Mouse (Mus musculus) forebrain, embryonic 16.5 days (tissue): ENCODE measurements at regions not wholly inside any gene's neighbourhood (a gene's known extent, or its start where the extent isn't known, plus 50 kb on each side); places are given as distances from the start of the nearest gene placed in this dataset.

Experiments used
- ATAC-seq: fragments of 200-750 bp; cut with Nextera tagmentation; 2 replicates; pipeline ENCODE4 v1.8.0; 2017; ENCODE audit warnings: mild to moderate bottlenecking, moderate library complexity
- H3K27ac ChIP-seq: fragments of 300-500 bp; sonication (generic); 2 replicates; pipeline ENCODE4 v1.5.1; 2014; ENCODE audit warnings: low read length, control low read depth
- H3K27me3 ChIP-seq: fragments of 300-500 bp; sonication (generic); replicated peaks from 2 replicates; pipeline ENCODE4 v1.6.1; 2014; ENCODE audit warnings: low read length; ENCODE audit not compliant: control insufficient read depth, insufficient read depth
- H3K36me3 ChIP-seq: fragments of 300-500 bp; sonication (generic); 2 replicates; pipeline ENCODE4 v1.6.1; 2014; ENCODE audit not compliant: control insufficient read depth, insufficient read depth
- H3K4me1 ChIP-seq: fragments of 300-500 bp; sonication (generic); replicated peaks from 2 replicates; pipeline ENCODE4 v1.6.1; 2014; ENCODE audit warnings: low read length; ENCODE audit not compliant: control insufficient read depth, insufficient read depth
- H3K4me2 ChIP-seq: fragments of 300-500 bp; sonication (generic); 2 replicates; pipeline ENCODE4 v1.6.1; 2014; ENCODE audit warnings: mild to moderate bottlenecking, low read length, control low read depth
- H3K4me3 ChIP-seq: fragments of 300-500 bp; sonication (generic); replicated peaks from 2 replicates; pipeline ENCODE4 v1.5.1; 2014; ENCODE audit warnings: mild to moderate bottlenecking, low read length, control low read depth
- H3K9ac ChIP-seq: fragments of 300-500 bp; sonication (generic); replicated peaks from 2 replicates; pipeline ENCODE4 v1.6.1; 2014; ENCODE audit warnings: low read depth, low read length, control low read depth
- H3K9me3 ChIP-seq: fragments of 300-500 bp; sonication (generic); 2 replicates; pipeline ENCODE4 v1.6.1; 2016; ENCODE audit warnings: low read length; ENCODE audit not compliant: control insufficient read depth
- WGBS: fragments of 180-500 bp; shearing (Covaris S2); extraction: QIAGEN DNeasy Blood & Tissue Kit; methylation state at CpG from one replicate; pipeline ENCODE4 v1.1.7; 2014; 5-methylcytosine and 5-hydroxymethylcytosine counted together

- Histone ChIP-seq H3K27ac (no peak overlapping the region), H3K27me3 (no peaks in the 10 kb centered on the region), H3K9ac (no peak overlapping the region), H3K4me1 (peaks cover 2% of the 10 kb centered on the region; the same call in 1 of the 2 replicates), H3K4me3 (no peak overlapping the region), H3K36me3 (no peaks in the 10 kb centered on the region), H3K4me2 (no peak overlapping the region), H3K9me3 (no peaks in the 10 kb centered on the region)
- no peak for ATAC-seq
- 0% methylated on average over 1 of the region's 1 CpGs for WGBS
Measured at GRCm38 (mm10) chr11:17414531-17414930, 157.2 kb downstream of the C1d start.

DNA sequence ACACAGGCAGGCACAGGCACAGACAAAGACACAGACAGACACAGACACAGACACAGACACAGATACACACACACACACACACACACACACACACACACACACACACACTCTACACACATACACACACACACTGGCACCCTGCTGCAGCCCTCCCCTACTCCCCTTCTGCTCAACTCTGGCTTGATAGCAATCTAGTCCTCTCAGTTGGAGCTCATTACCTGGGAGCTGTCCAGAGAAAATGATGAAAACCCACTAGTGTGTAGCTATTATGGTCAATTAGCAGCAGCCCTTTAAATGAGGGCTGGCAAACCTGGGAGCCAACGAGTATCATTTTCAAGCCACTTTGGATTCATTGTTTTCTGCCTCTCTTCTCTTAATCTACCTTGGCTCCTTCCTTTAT lies 157.8 kb downstream of the C1d start:
- Histone ChIP-seq H3K36me3 (no peaks in the 10 kb centered on the region), H3K4me3 (no peak overlapping the region), H3K9ac (no peak overlapping the region), H3K27me3 (no peaks in the 10 kb centered on the region), H3K27ac (no peak overlapping the region), H3K4me2 (no peak overlapping the region), H3K4me1 (peaks cover 2% of the 10 kb centered on the region; the same call in 1 of the 2 replicates), H3K9me3 (no peaks in the 10 kb centered on the region)
- WGBS: 17% methylated on average over 1 of the region's 1 CpGs
- no peak for ATAC-seq

GRCm38 (mm10) chr11:17417656-17418289 lies 160.4 kb downstream of the C1d start:
- peaks cover 2% of the 10 kb centered on the region; the same call in 1 of the 2 replicates for H3K4me1 ChIP-seq
- no peak overlapping the region for H3K9ac ChIP-seq
- H3K4me2 ChIP-seq: no peak overlapping the region
- H3K27me3 ChIP-seq: no peaks in the 10 kb centered on the region
- no peak overlapping the region for H3K27ac ChIP-seq
- peak; percentile 73; the same call in 1 of the 2 replicates for ATAC-seq
- H3K4me3 ChIP-seq: no peak overlapping the region
- H3K36me3 ChIP-seq: no peaks in the 10 kb centered on the region
- WGBS: 42% methylated on average over 4 of the region's 4 CpGs
- H3K9me3 ChIP-seq: peaks cover 5% of the 10 kb centered on the region; the same call in 1 of the 2 replicates

DNA sequence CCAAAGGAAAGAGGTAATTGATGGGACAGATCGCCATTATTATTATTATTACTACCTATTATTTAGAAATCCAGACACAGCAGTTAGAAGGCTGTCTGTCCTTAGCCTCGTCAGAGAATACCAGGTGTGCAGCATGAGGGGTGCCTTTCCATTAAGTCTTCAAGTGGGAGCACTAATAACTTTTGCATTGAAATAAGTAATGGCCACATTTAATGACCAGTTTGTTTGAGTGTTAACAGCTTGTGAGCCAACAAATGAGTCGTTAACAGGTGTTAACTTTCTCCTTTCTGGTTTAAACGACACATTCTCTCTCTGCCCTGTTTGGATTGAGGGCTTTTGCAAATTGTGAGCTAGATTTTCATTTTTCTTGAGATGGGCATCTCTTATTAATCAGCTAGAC lies 184.8 kb downstream of the C1d start:
- no peak overlapping the region for H3K27ac ChIP-seq
- no peak for ATAC-seq
- H3K4me3 ChIP-seq: no peak overlapping the region
- H3K9me3 ChIP-seq: no peaks in the 10 kb centered on the region
- WGBS: 29% methylated on average over 4 of the region's 4 CpGs
- no peaks in the 10 kb centered on the region for H3K4me1 ChIP-seq
- no peak overlapping the region for H3K9ac ChIP-seq
- H3K4me2 ChIP-seq: no peak overlapping the region
- H3K27me3 ChIP-seq: no peaks in the 10 kb centered on the region
- H3K36me3 ChIP-seq: no peaks in the 10 kb centered on the region

- Histone ChIP-seq H3K27ac (no peak overlapping the region), H3K9ac (no peak overlapping the region), H3K9me3 (no peaks in the 10 kb centered on the region), H3K4me2 (no peak overlapping the region), H3K36me3 (no peaks in the 10 kb centered on the region), H3K4me1 (0 out of 2 replicates have a peak, but pooled peaks cover 4% of the 10 kb centered on the region), H3K4me3 (no peak overlapping the region), H3K27me3 (peaks cover under 1% of the 10 kb centered on the region; the same call in 1 of the 2 replicates)
- WGBS: 56% methylated on average over 7 of the region's 7 CpGs
- 0 out of 2 replicates have a peak, but pooled peaks have one; percentile 15 for ATAC-seq
Measured at GRCm38 (mm10) chr11:17449289-17449688, 191.9 kb downstream of the C1d start.

DNA sequence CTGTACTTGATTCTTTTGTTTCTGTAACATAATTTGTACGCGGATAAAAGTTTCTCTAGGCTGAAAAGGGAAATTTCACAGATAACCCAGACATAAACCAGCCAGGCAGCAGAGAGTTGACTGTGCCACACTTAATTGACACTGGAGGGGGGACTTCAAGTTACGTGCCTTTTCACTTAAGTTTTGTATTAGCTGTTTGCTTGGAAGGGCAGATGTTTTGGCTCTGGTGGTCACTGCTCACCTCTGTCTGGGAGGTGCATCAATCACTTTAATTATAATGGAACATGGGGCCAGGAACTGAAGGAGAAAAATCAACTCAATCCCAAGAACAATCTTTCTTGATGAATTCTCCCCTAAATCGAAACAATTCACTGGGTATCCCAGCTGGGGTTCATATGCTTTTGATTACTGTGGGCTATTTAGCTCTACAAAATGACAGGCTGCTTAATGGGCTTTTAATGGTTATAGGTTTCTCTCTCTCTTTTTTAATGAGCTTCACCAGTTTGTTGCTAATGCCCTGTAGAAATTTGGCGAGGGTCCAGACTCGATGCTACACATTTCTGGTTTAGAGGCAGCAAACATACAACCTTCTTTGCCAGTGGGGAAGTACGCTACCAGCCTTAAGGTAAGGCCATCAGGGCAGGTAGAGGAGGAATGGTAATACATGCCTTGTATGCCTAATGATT lies 193.1 kb downstream of the C1d start:
- H3K4me3 ChIP-seq: no peak overlapping the region
- H3K36me3 ChIP-seq: no peaks in the 10 kb centered on the region
- H3K27ac ChIP-seq: no peak overlapping the region
- H3K4me2 ChIP-seq: no peak overlapping the region
- H3K9me3 ChIP-seq: no peaks in the 10 kb centered on the region
- H3K4me1 ChIP-seq: 0 out of 2 replicates have a peak, but pooled peaks cover 4% of the 10 kb centered on the region
- WGBS: 49% methylated on average over 7 of the region's 7 CpGs
- H3K27me3 ChIP-seq: peaks cover 10% of the 10 kb centered on the region; the same call in 1 of the 2 replicates
- no peak overlapping the region for H3K9ac ChIP-seq
- ATAC-seq: no peak

GRCm38 (mm10) chr11:17451451-17451850 lies 194.1 kb downstream of the C1d start:
- Histone ChIP-seq H3K36me3 (no peaks in the 10 kb centered on the region), H3K27me3 (peaks cover 16% of the 10 kb centered on the region), H3K4me2 (no peak overlapping the region), H3K4me3 (no peak overlapping the region), H3K9me3 (no peaks in the 10 kb centered on the region), H3K9ac (no peak overlapping the region), H3K4me1 (0 out of 2 replicates have a peak, but pooled peaks cover 4% of the 10 kb centered on the region), H3K27ac (no peak overlapping the region)
- no peak for ATAC-seq
- WGBS: 91% methylated on average over 2 of the region's 2 CpGs

- H3K9ac ChIP-seq: no peak overlapping the region
- peaks cover 32% of the 10 kb centered on the region for H3K27me3 ChIP-seq
- H3K27ac ChIP-seq: no peak overlapping the region
- H3K4me2 ChIP-seq: no peak overlapping the region
- no peaks in the 10 kb centered on the region for H3K36me3 ChIP-seq
- 67% methylated on average over 9 of the region's 9 CpGs for WGBS
- no peak overlapping the region for H3K4me3 ChIP-seq
- 0 out of 2 replicates have a peak, but pooled peaks cover 4% of the 10 kb centered on the region for H3K4me1 ChIP-seq
- no peak for ATAC-seq
- no peaks in the 10 kb centered on the region for H3K9me3 ChIP-seq
Measured at GRCm38 (mm10) chr11:17453530-17453929, 196.2 kb downstream of the C1d start.

- no peak overlapping the region for H3K4me3 ChIP-seq
- no peak overlapping the region for H3K27ac ChIP-seq
- WGBS: 32% methylated on average over 4 of the region's 4 CpGs
- no peak overlapping the region for H3K9ac ChIP-seq
- H3K4me1 ChIP-seq: peaks cover 9% of the 10 kb centered on the region
- no peak for ATAC-seq
- no peak overlapping the region for H3K4me2 ChIP-seq
- no peaks in the 10 kb centered on the region for H3K36me3 ChIP-seq
- no peaks in the 10 kb centered on the region for H3K9me3 ChIP-seq
- peaks cover 63% of the 10 kb centered on the region for H3K27me3 ChIP-seq
Measured at GRCm38 (mm10) chr11:17458946-17459345, 201.6 kb downstream of the C1d start.
